Mouse (Mus musculus): ENCODE data around the gene Hpca. TPM values are rescaled to one million over a fixed set of nuclear protein-coding genes. Genes with fewer than 3 reads are reported as not detected.

The Hpca gene
- polyA plus RNA-seq, 1 experiment = 0.41 TPM

- WGBS = 88% methylated on average over 14 of the region's 14 CpGs
- Histone ChIP-seq H3K36me3 (ENCODE audit: control insufficient read depth, insufficient read depth, low read length) (no peaks in the 10 kb centered on the region), H3K4me3 (ENCODE audit: insufficient read depth, low read depth, low read length) (no peak overlapping the region), H3K4me1 (ENCODE audit: control insufficient read depth, insufficient read depth, low read length) (no peaks in the 10 kb centered on the region), H3K27ac (ENCODE audit: insufficient read depth, low read depth, low read length) (no peak overlapping the region), H3K27me3 (replicated peaks; ENCODE audit: control insufficient read depth, insufficient read depth, low read length) (peaks cover 3% of the 10 kb centered on the region)
- TF ChIP-seq POLR2A (IDR thresholded peaks at IDR 0.05; ENCODE audit: low read depth, low read length) (no peak), CTCF (conservative IDR thresholded peaks at IDR 0.05; ENCODE audit: insufficient read depth, insufficient read length, low read depth, low read length) (no peak)
- no peak for DNase-seq
Measured at GRCm38 (mm10) chr4:129117720-129118510, 3.9 kb downstream of the Hpca start.

GRCm38 (mm10) chr4:129116703-129117102 is 5.1 kb downstream of the Hpca start:
- DNase-seq = no peak
- 91% methylated on average over 8 of the region's 8 CpGs for WGBS
- Histone ChIP-seq H3K4me3 (ENCODE audit: insufficient read depth, low read depth, low read length) (no peak overlapping the region), H3K36me3 (ENCODE audit: control insufficient read depth, insufficient read depth, low read length) (no peaks in the 10 kb centered on the region), H3K4me1 (ENCODE audit: control insufficient read depth, insufficient read depth, low read length) (no peaks in the 10 kb centered on the region), H3K27ac (ENCODE audit: insufficient read depth, low read depth, low read length) (no peak overlapping the region), H3K27me3 (replicated peaks; ENCODE audit: control insufficient read depth, insufficient read depth, low read length) (peaks cover 3% of the 10 kb centered on the region)
- no peak for TF ChIP-seq POLR2A (IDR thresholded peaks at IDR 0.05; ENCODE audit: low read depth, low read length)
- no peak for TF ChIP-seq CTCF (conservative IDR thresholded peaks at IDR 0.05; ENCODE audit: insufficient read depth, insufficient read length, low read depth, low read length)

GRCm38 (mm10) chr4:129113083-129113988 is 8.5 kb downstream of the Hpca start:
- H3K4me3 ChIP-seq (ENCODE audit: insufficient read depth, low read depth, low read length) = no peak overlapping the region
- no peaks in the 10 kb centered on the region for H3K36me3 ChIP-seq (ENCODE audit: control insufficient read depth, insufficient read depth, low read length)
- no peaks in the 10 kb centered on the region for H3K27me3 ChIP-seq (replicated peaks; ENCODE audit: control insufficient read depth, insufficient read depth, low read length)
- TF ChIP-seq POLR2A (IDR thresholded peaks at IDR 0.05; ENCODE audit: low read depth, low read length) (no peak), CTCF (conservative IDR thresholded peaks at IDR 0.05; ENCODE audit: insufficient read depth, insufficient read length, low read depth, low read length) (peak; percentile 79)
- H3K4me1 ChIP-seq (ENCODE audit: control insufficient read depth, insufficient read depth, low read length) = no peaks in the 10 kb centered on the region
- H3K27ac ChIP-seq (ENCODE audit: insufficient read depth, low read depth, low read length) = no peak overlapping the region
- WGBS = 31% methylated on average over 28 of the region's 28 CpGs
- DNase-seq = peak; percentile 61

GRCm38 (mm10) chr4:129112231-129112630 is 9.6 kb downstream of the Hpca start:
- no peak for DNase-seq
- no peaks in the 10 kb centered on the region for H3K4me1 ChIP-seq (ENCODE audit: control insufficient read depth, insufficient read depth, low read length)
- H3K4me3 ChIP-seq (ENCODE audit: insufficient read depth, low read depth, low read length) = no peak overlapping the region
- WGBS = 36% methylated on average over 13 of the region's 13 CpGs
- no peak for TF ChIP-seq CTCF (conservative IDR thresholded peaks at IDR 0.05; ENCODE audit: insufficient read depth, insufficient read length, low read depth, low read length)
- TF ChIP-seq POLR2A (IDR thresholded peaks at IDR 0.05; ENCODE audit: low read depth, low read length) = no peak
- no peaks in the 10 kb centered on the region for H3K27me3 ChIP-seq (replicated peaks; ENCODE audit: control insufficient read depth, insufficient read depth, low read length)
- H3K27ac ChIP-seq (ENCODE audit: insufficient read depth, low read depth, low read length) = no peak overlapping the region
- no peaks in the 10 kb centered on the region for H3K36me3 ChIP-seq (ENCODE audit: control insufficient read depth, insufficient read depth, low read length)

- DNase-seq = no peak
- TF ChIP-seq POLR2A (IDR thresholded peaks at IDR 0.05; ENCODE audit: low read depth, low read length) = no peak
- peak; percentile 41 for TF ChIP-seq CTCF (conservative IDR thresholded peaks at IDR 0.05; ENCODE audit: insufficient read depth, insufficient read length, low read depth, low read length)
- Histone ChIP-seq H3K4me1 (ENCODE audit: control insufficient read depth, insufficient read depth, low read length) (no peaks in the 10 kb centered on the region), H3K27me3 (replicated peaks; ENCODE audit: control insufficient read depth, insufficient read depth, low read length) (no peaks in the 10 kb centered on the region), H3K4me3 (ENCODE audit: insufficient read depth, low read depth, low read length) (no peak overlapping the region), H3K27ac (ENCODE audit: insufficient read depth, low read depth, low read length) (no peak overlapping the region), H3K36me3 (ENCODE audit: control insufficient read depth, insufficient read depth, low read length) (no peaks in the 10 kb centered on the region)
- WGBS = 48% methylated on average over 11 of the region's 11 CpGs
Measured at GRCm38 (mm10) chr4:129111350-129111749, 10.5 kb downstream of the Hpca start.

GRCm38 (mm10) chr4:129110804-129111203 is 11.0 kb downstream of the Hpca start:
- Histone ChIP-seq H3K4me1 (ENCODE audit: control insufficient read depth, insufficient read depth, low read length) (no peaks in the 10 kb centered on the region), H3K27ac (ENCODE audit: insufficient read depth, low read depth, low read length) (no peak overlapping the region)

GRCm38 (mm10) chr4:129108624-129109023 is 13.2 kb downstream of the Hpca start:
- Histone ChIP-seq H3K4me3 (ENCODE audit: insufficient read depth, low read depth, low read length) (no peak overlapping the region), H3K36me3 (ENCODE audit: control insufficient read depth, insufficient read depth, low read length) (no peaks in the 10 kb centered on the region), H3K27ac (ENCODE audit: insufficient read depth, low read depth, low read length) (no peak overlapping the region), H3K27me3 (replicated peaks; ENCODE audit: control insufficient read depth, insufficient read depth, low read length) (0 out of 2 replicates have a peak, but pooled peaks cover 1% of the 10 kb centered on the region), H3K4me1 (ENCODE audit: control insufficient read depth, insufficient read depth, low read length) (no peaks in the 10 kb centered on the region)
- TF ChIP-seq POLR2A (IDR thresholded peaks at IDR 0.05; ENCODE audit: low read depth, low read length) (no peak), CTCF (conservative IDR thresholded peaks at IDR 0.05; ENCODE audit: insufficient read depth, insufficient read length, low read depth, low read length) (no peak)
- DNase-seq = no peak
- WGBS = 50% methylated on average over 7 of the region's 7 CpGs

More at GRCm38 (mm10) chr4:129110804-129111203, 11.0 kb downstream of the Hpca start:
- DNase-seq = no peak
- H3K27me3 ChIP-seq (replicated peaks; ENCODE audit: control insufficient read depth, insufficient read depth, low read length) = no peaks in the 10 kb centered on the region
- no peaks in the 10 kb centered on the region for H3K36me3 ChIP-seq (ENCODE audit: control insufficient read depth, insufficient read depth, low read length)
- TF ChIP-seq CTCF (conservative IDR thresholded peaks at IDR 0.05; ENCODE audit: insufficient read depth, insufficient read length, low read depth, low read length) (no peak), POLR2A (IDR thresholded peaks at IDR 0.05; ENCODE audit: low read depth, low read length) (no peak)
- WGBS = 87% methylated on average over 6 of the region's 6 CpGs
- H3K4me3 ChIP-seq (ENCODE audit: insufficient read depth, low read depth, low read length) = no peak overlapping the region
